Mouse (Mus musculus): Measurements from ENCODE around the gene Lrrfip1.

- TF ChIP-seq EP300 (optimal IDR thresholded peaks at IDR 0.05): no peak
- no peak; the same call in 1 of the 2 replicates for TF ChIP-seq CTCF (IDR thresholded peaks at IDR 0.05; ENCODE audit: low read depth)
Observed at GRCm38 (mm10) chr1:91053218-91054073, 54.9 kb downstream of the Lrrfip1 start.

All from stomach, postnatal 0 days (tissue).